ENCODE assay signal across 8 mouse cellular contexts in the genomic region with DNA sequence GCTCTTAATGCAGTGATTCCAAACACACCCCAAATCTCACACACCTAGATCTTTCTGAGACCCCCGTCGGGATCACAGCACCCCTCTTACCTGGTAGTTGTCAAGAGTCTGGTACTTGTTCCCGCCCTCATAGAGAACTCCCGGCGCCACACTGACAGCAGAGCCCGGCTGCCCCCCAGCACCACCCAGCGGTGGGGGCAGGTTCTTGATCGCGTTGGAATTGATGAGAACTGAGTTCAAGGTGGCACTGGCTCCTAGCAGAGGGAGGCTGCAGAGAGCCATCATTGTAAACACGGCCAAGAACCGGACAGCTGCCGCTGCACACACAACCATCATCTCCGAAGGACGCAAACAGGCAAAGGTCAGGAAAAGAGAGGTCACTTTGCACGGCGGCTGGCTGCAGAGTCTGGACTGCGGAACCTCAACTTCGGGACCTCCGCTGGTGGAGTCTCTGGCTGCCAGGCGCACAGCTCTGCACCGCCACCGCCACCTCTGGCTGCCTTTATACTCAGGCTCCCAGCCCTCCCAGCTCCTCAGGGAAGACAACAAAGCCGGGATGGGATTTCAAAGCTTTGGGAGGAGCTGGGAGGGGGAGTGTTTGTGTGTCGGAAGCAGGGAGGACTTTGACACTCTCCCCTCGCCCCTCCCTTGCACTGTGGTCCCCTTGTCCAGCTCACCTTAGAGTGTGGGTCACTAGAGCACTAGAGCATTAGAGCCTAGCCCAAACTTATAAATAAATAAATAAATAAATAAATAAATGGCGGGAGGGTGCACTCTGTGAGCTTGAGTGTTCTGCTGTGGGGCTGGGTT. TPM values are rescaled to one million over a fixed set of nuclear protein-coding genes. Genes with fewer than 3 reads are reported as not detected.
A peak's percentile ranks its signal among the peaks of the same experiment; 100 is the strongest.
DNase-seq lines count a peak whose midpoint lies in the region; ATAC-seq and TF ChIP-seq lines count a peak whose summit lies in the region.

Gene Dkk1 (minus strand): TSS at position 622 of the 810 bp plus-strand sequence.

- H3K4me2 ChIP-seq in hindbrain, embryonic 15.5 days: peak within 1 kb of the TSS; percentile 61
- peak within 1 kb of the TSS; percentile 66 for H3K4me2 ChIP-seq in neural tube, embryonic 11.5 days (ENCODE audit: low read depth)

- peaks cover 58% of the 10 kb centered on the region for H3K27me3 ChIP-seq in hindbrain, embryonic 15.5 days
- peaks cover 30% of the 10 kb centered on the region for H3K27me3 ChIP-seq in neural tube, embryonic 11.5 days (ENCODE audit: control insufficient read depth, insufficient read depth, low read length)

- DNase-seq in layer of hippocampus, adult 2 months (ENCODE audit: low spot score in 2 of 2): no peak
- DNase-seq in layer of hippocampus, adult 8-10 months (ENCODE audit: low spot score in 2 of 2): no peak
- DNase-seq in embryo, embryonic 9.5 days (ENCODE audit: extremely low spot score): peak; percentile 83
- DNase-seq in liver: peak; percentile 36
- peak; percentile 80 for DNase-seq in neural tube, embryonic 11.5 days (ENCODE audit: low spot score)
- no peak for DNase-seq in gastrocnemius, adult 18-20 months (ENCODE audit: low spot score)

- under 1% methylated on average over 26 of the region's 26 CpGs for WGBS in hindbrain, embryonic 15.5 days
- 0% methylated on average over 26 of the region's 26 CpGs for whole genome bisulfite sequencing in neural tube, embryonic 11.5 days

- H3K4me1 ChIP-seq in hindbrain, embryonic 15.5 days (replicated peaks): peaks cover 24% of the 10 kb centered on the region
- H3K4me1 ChIP-seq in neural tube, embryonic 11.5 days (ENCODE audit: control insufficient read depth, insufficient read depth, low read length): peaks cover 10% of the 10 kb centered on the region; the same call in 1 of the 2 replicates

- TF ChIP-seq CTCF in layer of hippocampus, adult 2 months (conservative IDR thresholded peaks at IDR 0.05): peak; percentile 50

- peak within 1 kb of the TSS; percentile 6; the same call in 1 of the 2 replicates for H3K4me3 ChIP-seq in layer of hippocampus, adult 2 months
- H3K4me3 ChIP-seq in hindbrain, embryonic 15.5 days: peak within 1 kb of the TSS; percentile 33
- H3K4me3 ChIP-seq in neural tube, embryonic 11.5 days (ENCODE audit: low read depth, low read length): peak within 1 kb of the TSS; percentile 36

- H3K9ac ChIP-seq in hindbrain, embryonic 15.5 days: no peak within 1 kb of the TSS; the same call in 1 of the 2 replicates
- H3K9ac ChIP-seq in neural tube, embryonic 11.5 days (ENCODE audit: low read length): peak within 1 kb of the TSS; percentile 9; the same call in 1 of the 2 replicates

- ATAC-seq in hindbrain, embryonic 15.5 days (ENCODE audit: low FRiP score, low read depth): peak; percentile 67
- ATAC-seq in neural tube, embryonic 11.5 days (ENCODE audit: insufficient read depth, low FRiP score, low TSS enrichment): peak; percentile 74
- no peak for ATAC-seq in erythroid progenitor cell, adult 5-6 weeks (replicated peaks; ENCODE audit: low FRiP score, poor library complexity, severe bottlenecking)

- H3K36me3 ChIP-seq in hindbrain, embryonic 15.5 days: no peaks in the 10 kb centered on the region
- H3K36me3 ChIP-seq in neural tube, embryonic 11.5 days (ENCODE audit: control insufficient read depth, insufficient read depth, low read length): no peaks in the 10 kb centered on the region

- no peaks in the 10 kb centered on the region for H3K9me3 ChIP-seq in hindbrain, embryonic 15.5 days
- no peaks in the 10 kb centered on the region for H3K9me3 ChIP-seq in neural tube, embryonic 11.5 days (ENCODE audit: control insufficient read depth, low read length)

- H3K27ac ChIP-seq in layer of hippocampus, adult 2 months: no peak within 1 kb of the TSS
- no peak within 1 kb of the TSS for H3K27ac ChIP-seq in hindbrain, embryonic 15.5 days (replicated peaks)
- no peak within 1 kb of the TSS for H3K27ac ChIP-seq in neural tube, embryonic 11.5 days (ENCODE audit: low read depth, low read length)

RNA-seq across cellular contexts. Expression of gene Dkk1, which starts in this region (rescaled TPM):
- not detected for total RNA-seq in layer of hippocampus, adult 2 months (2021)
- not detected for total RNA-seq in layer of hippocampus, adult 8-10 months (2022)
- polyA plus RNA-seq in hindbrain, embryonic 15.5 days (2015; fragmentation: Nextera tagmentation; extraction: Ambion mirVana): 1.1 TPM in 2 replicates
- 1.1 and 1.3 TPM in 2 replicates for polyA plus RNA-seq in neural tube, embryonic 11.5 days (2014; fragmentation: Nextera tagmentation; extraction: Ambion mirVana)
- total RNA-seq in erythroid progenitor cell, adult 5-6 weeks (2015; ENCODE audit: low replicate concordance): not detected in 2 replicates
- total RNA-seq in erythroid progenitor cell, adult 5-6 weeks (2017; ENCODE audit: low replicate concordance): not detected in 2 replicates
- not detected for total RNA-seq in gastrocnemius, adult 18-20 months (2021)

Comparison
In these comparisons a context has a peak if more than half of its experiments do, and no peak if none do; other contexts are left out.
1. DNase-seq: peak in embryo, embryonic 9.5 days (single experiment), liver (single experiment) and neural tube, embryonic 11.5 days (single experiment); none in layer of hippocampus, adult 2 months (0 of 2), layer of hippocampus, adult 8-10 months (0 of 2) and gastrocnemius, adult 18-20 months (single experiment).
2. Peak in every context shown above with its lines, with median percentiles within 50 percentile points of each other: H3K4me3 ChIP-seq.